8 mouse cellular contexts compared by ENCODE assay signal in the genomic region with DNA sequence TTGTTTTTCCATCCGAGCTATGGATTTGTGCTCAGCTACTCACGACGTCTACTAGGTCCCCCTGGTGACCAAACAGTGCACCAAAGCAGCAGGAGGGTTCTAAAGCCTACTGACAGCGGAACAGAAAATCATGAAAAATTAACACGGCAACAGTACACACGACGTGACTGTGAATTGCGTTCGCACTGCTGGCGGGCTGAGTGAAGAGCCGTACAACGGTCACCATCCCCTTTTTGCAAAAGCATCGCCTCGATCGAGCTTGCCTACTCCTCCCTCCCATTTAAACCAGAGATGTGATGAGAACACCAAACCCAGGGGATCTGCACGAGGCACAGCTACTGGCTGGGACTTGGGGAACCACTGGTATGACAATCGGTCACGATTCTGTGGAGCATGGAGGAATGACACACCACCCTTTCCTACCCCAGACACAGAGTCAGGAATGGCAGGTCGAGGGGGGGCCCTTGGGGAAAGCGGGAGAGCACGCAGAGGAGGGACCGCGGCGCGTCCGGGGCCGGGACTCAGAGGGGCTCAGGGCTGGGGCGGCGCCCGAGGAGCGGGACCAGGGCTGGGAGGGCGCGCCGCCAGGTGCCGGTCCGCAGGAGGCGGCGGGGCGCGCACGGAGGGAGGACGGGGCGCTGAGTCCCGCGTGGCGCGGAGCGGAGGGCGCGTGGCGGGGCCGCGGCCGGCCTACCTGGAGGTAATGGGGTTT. TPM values are rescaled to one million over a fixed set of nuclear protein-coding genes. Genes with fewer than 3 reads are reported as not detected.
DNase-seq lines count a peak whose midpoint lies in the region; ATAC-seq lines count a peak whose summit lies in the region.

No protein-coding gene starts in this region.

- ATAC-seq in intestine, embryonic 16.5 days: peak; percentile 85
- peak; percentile 72 for ATAC-seq in megakaryocyte-erythroid progenitor cell, adult 5-6 weeks (replicated peaks; ENCODE audit: low FRiP score, low TSS enrichment, poor library complexity, severe bottlenecking)

- peak; percentile 31 for DNase-seq in adrenal gland, adult 8-10 months
- no peak for DNase-seq in adrenal gland, adult 2 months
- DNase-seq in embryo, embryonic 10 days (ENCODE audit: low spot score): peak; percentile 76
- DNase-seq in gastrocnemius, postnatal 14 days: peak; percentile 50
- DNase-seq in left cerebral cortex, postnatal 25 days (ENCODE audit: low spot score in 2 of 2): peak; percentile 70 to 82
- DNase-seq in right cerebral cortex, postnatal 14 days: peak; percentile 45

- H3K4me2 ChIP-seq in intestine, embryonic 16.5 days (ENCODE audit: low read depth, low read length): peak overlapping the region; percentile 94

- H3K27me3 ChIP-seq in intestine, embryonic 16.5 days (replicated peaks; ENCODE audit: control insufficient read depth, insufficient read depth, low read length): no peaks in the 10 kb centered on the region

- under 1% methylated on average over 48 of the region's 54 CpGs for WGBS in intestine, embryonic 16.5 days

- H3K9ac ChIP-seq in intestine, embryonic 16.5 days (ENCODE audit: low read depth, low read length): peak overlapping the region; percentile 82

- H3K36me3 ChIP-seq in intestine, embryonic 16.5 days (ENCODE audit: control insufficient read depth, insufficient read depth, low read length): no peaks in the 10 kb centered on the region

- H3K9me3 ChIP-seq in intestine, embryonic 16.5 days (ENCODE audit: control insufficient read depth, low read length): no peaks in the 10 kb centered on the region

- H3K27ac ChIP-seq in intestine, embryonic 16.5 days (ENCODE audit: low read length): peak overlapping the region; percentile 82

- no peaks in the 10 kb centered on the region for H3K4me1 ChIP-seq in intestine, embryonic 16.5 days (ENCODE audit: control insufficient read depth, insufficient read depth, low read length)

- intact Hi-C loops in gastrocnemius, postnatal 14 days (cut with DNase I; ENCODE audit: low total_unique reads): no loop called here
- intact Hi-C loops in left cerebral cortex, postnatal 25 days (cut with DNase I): loop anchor here (2.0 kb wide), 1 partner anchor 66 kb away; no protein-coding TSS in a partner anchor

- H3K4me3 ChIP-seq in intestine, embryonic 16.5 days (ENCODE audit: low read length): peak overlapping the region; percentile 87

RNA-seq across cellular contexts. Expression of gene Fam69a, which starts 0.5 kb away (rescaled TPM):
- total RNA-seq in adrenal gland, adult 8-10 months (2022): 1 to 10 TPM; 4.2 to 6.4 (median 5.3) TPM
- total RNA-seq in adrenal gland, adult 2 months (2021): 1 to 10 TPM; 2.7 to 9.1 TPM
- polyA plus RNA-seq in adrenal gland, adult 2 months (2012; rRNA removed): 0.17 and 0.22 TPM in 2 replicates
- 10 to 100 TPM; 30.2 to 36.7 TPM for total RNA-seq in gastrocnemius, postnatal 14 days (2021)
- 17.8 and 17.9 TPM in 2 replicates for polyA plus RNA-seq in intestine, embryonic 16.5 days (2015; fragmentation: Nextera tagmentation; extraction: Ambion mirVana)
- total RNA-seq in left cerebral cortex, postnatal 25 days (2021): 10 to 100 TPM; 31.4 to 32.1 TPM
- total RNA-seq in megakaryocyte-erythroid progenitor cell, adult 5-6 weeks (2014; fragmentation: Nextera tagmentation): 29.1 and 44.1 TPM in 2 replicates
- 19.2 and 23.6 TPM in 2 replicates for total RNA-seq in megakaryocyte-erythroid progenitor cell, adult 5-6 weeks (2017)
